Mouse (Mus musculus) retina, embryonic 14.5 days (tissue): ENCODE results near the gene Akt3.

Source experiments
- DNase-seq: peaks from one replicate; pipeline ENCODE4 v3.0.0-alpha.2; 2015; ENCODE audit warnings: low spot score

Akt3 gene

GRCm38 (mm10) chr1:177188708-177189107 lies 69.3 kb downstream of the Akt3 start:
- peak; percentile 83 for DNase-seq

GRCm38 (mm10) chr1:177186751-177187150 lies 71.3 kb downstream of the Akt3 start:
- no peak for DNase-seq

- DNase-seq = no peak
Measured at GRCm38 (mm10) chr1:177179635-177180034, 78.4 kb downstream of the Akt3 start.

GRCm38 (mm10) chr1:177175436-177175835 lies 82.6 kb downstream of the Akt3 start:
- DNase-seq = no peak

GRCm38 (mm10) chr1:177171300-177171699 lies 86.7 kb downstream of the Akt3 start:
- no peak for DNase-seq

GRCm38 (mm10) chr1:177165789-177166188 lies 92.2 kb downstream of the Akt3 start:
- no peak for DNase-seq

- DNase-seq = no peak
Measured at GRCm38 (mm10) chr1:177165336-177165735, 92.7 kb downstream of the Akt3 start.

GRCm38 (mm10) chr1:177150344-177151021 lies 107.5 kb downstream of the Akt3 start:
- peak; percentile 84 for DNase-seq

- DNase-seq = peak; percentile 32
Measured at GRCm38 (mm10) chr1:177148746-177149145, 109.3 kb downstream of the Akt3 start.

GRCm38 (mm10) chr1:177141468-177141867 lies 116.5 kb downstream of the Akt3 start:
- DNase-seq = no peak

- no peak for DNase-seq
Measured at GRCm38 (mm10) chr1:177139652-177140051, 118.4 kb downstream of the Akt3 start.

- no peak for DNase-seq
Measured at GRCm38 (mm10) chr1:177131458-177131857, 126.5 kb downstream of the Akt3 start.

- DNase-seq = no peak
Measured at GRCm38 (mm10) chr1:177126674-177127073, 131.3 kb downstream of the Akt3 start.

GRCm38 (mm10) chr1:177110665-177111271 lies 147.2 kb downstream of the Akt3 start:
- no peak for DNase-seq

GRCm38 (mm10) chr1:177090465-177090864 lies 167.5 kb downstream of the Akt3 start:
- DNase-seq = no peak

- DNase-seq = no peak
Measured at GRCm38 (mm10) chr1:177089515-177089914, 168.5 kb downstream of the Akt3 start.

- no peak for DNase-seq
Measured at GRCm38 (mm10) chr1:177089048-177089447, 169.0 kb downstream of the Akt3 start.

- no peak for DNase-seq
Measured at GRCm38 (mm10) chr1:177081957-177082645, 175.9 kb downstream of the Akt3 start.

GRCm38 (mm10) chr1:177069161-177069560 lies 188.8 kb downstream of the Akt3 start:
- DNase-seq = no peak

- no peak for DNase-seq
Measured at GRCm38 (mm10) chr1:177067123-177067646, 190.8 kb downstream of the Akt3 start.

GRCm38 (mm10) chr1:177065732-177066131 lies 192.3 kb downstream of the Akt3 start:
- DNase-seq = no peak

GRCm38 (mm10) chr1:177061761-177062160 lies 196.2 kb downstream of the Akt3 start:
- no peak for DNase-seq

- DNase-seq = no peak
Measured at GRCm38 (mm10) chr1:177054891-177055290, 203.1 kb downstream of the Akt3 start.
